Mouse (Mus musculus) liver, adult 2 months (tissue): ENCODE results near the gene Mlh1.

ENCODE experiments used
- CTCF ChIP-seq: fragments of 200-500 bp; IDR thresholded peaks from 2 replicates; pipeline ENCODE4 v1.5.1; 2011; ENCODE audit warnings: low read depth, low read length, control low read depth
- POLR2A ChIP-seq: fragments of 200-500 bp; IDR thresholded peaks from 2 replicates; pipeline ENCODE4 v1.6.1; 2011; ENCODE audit warnings: low read length, control low read depth; ENCODE audit not compliant: insufficient read depth; ENCODE audit errors: extremely low read depth

- TF ChIP-seq CTCF, result no peak
- no peak for TF ChIP-seq POLR2A
Observed at GRCm38 (mm10) chr9:111260360-111260985, 11.1 kb downstream of the Mlh1 start.
